Mouse (Mus musculus) layer of hippocampus, adult 9-10 months (tissue): Measurements from ENCODE around the gene Wdsub1.

ENCODE experiments used
- DNase-seq: peaks from one replicate; pipeline ENCODE4 v3.0.0; 2022; ENCODE audit warnings: low spot score

Gene Wdsub1

DNA sequence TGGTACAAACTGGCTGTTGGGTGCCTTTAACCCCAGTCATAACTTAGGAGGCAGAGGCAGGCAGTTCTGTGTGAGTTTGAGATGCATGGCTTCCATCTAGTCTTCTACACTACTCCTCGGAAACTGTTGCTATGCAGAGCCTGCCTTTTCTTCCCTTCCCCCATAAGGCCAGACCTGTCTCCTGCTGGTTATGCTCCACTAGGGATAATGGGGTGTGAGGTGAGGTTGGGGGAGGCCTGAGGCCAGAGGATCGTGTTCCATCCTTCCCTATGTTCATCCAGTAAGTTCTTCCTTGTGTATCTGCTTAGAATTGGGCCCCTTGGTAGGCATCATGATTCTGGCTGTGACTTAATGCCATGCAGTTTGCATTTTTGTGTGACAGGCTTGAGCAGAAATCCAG lies 76.8 kb downstream of the Wdsub1 start:
- no peak for DNase-seq

DNA sequence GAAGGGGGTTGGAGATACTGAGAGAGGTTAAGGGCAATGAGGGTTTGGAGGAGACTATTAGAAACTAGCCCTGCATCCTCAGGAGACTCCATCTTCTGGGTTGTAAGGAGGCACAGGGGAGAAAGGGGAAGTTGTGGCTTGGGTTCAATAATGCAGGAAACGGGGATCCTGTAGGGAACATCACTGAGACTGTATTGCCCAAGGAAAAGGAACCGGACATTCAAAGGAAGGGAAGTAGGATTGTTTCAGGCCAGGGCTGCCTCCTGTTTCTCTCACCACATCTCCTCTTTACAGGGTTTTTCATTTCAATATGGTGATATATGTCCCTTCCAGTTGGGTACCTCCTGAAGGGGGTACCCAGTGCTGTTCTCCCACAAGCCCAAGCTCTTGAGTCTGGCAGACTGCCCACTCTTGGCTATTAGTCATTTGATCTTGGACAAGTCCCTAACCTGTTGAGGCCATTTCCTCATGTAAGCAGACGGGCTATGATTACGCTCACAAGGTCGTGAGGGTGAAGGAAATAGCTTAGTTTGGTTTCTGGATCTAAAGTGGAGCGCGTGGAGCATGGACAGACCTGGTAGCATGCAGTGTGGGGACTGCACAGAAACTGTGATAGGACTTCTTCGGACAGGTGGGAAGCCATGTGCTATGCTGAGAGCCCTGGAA lies 79.5 kb downstream of the Wdsub1 start:
- no peak for DNase-seq
